Comparison of ENCODE assay signal across 24 mouse cellular contexts in genomic region chr17:67329435-67329834, GRCm38 (mm10). TPM values are rescaled to one million over a fixed set of nuclear protein-coding genes. Genes with fewer than 3 reads are reported as not detected.
DNase-seq lines count a peak whose midpoint lies in the region; ATAC-seq and TF ChIP-seq lines count a peak whose summit lies in the region.
"Had no signal": no experiment of that assay in that cellular context is flagged by ENCODE, and none has a peak within 500 bp of the region (broad histone marks: within the 10 kb centered on the region; RNA-seq: fewer than 3 reads in every experiment).

No protein-coding gene starts in this region.

- no peak overlapping the region for H3K27ac ChIP-seq in heart, adult 2 months
- H3K27ac ChIP-seq: embryonic facial prominence, embryonic 15.5 days; forebrain, embryonic 10.5 days; gastrocnemius, adult 2 months; heart, embryonic 15.5 days; hindbrain, embryonic 10.5 days; hindbrain, embryonic 14.5 days had no signal

- no peak for TF ChIP-seq POLR2A in heart, adult 2 months (IDR thresholded peaks at IDR 0.05; ENCODE audit: insufficient read depth, low read depth, low read length)
- TF ChIP-seq POLR2A in lung, adult 2 months (IDR thresholded peaks at IDR 0.05; ENCODE audit: borderline replicate concordance, extremely low read depth, low read depth, low read length), result no peak

- 31% methylated on average over 4 of the region's 4 CpGs for WGBS in heart, adult 2 months
- WGBS in lung, adult 2 months, result 31% methylated on average over 4 of the region's 4 CpGs

- no peak for TF ChIP-seq EP300 in heart, adult 2 months (IDR thresholded peaks at IDR 0.05; ENCODE audit: insufficient read depth, low read depth, low read length)

- ATAC-seq in megakaryocyte, adult 5-6 weeks (ENCODE audit: poor library complexity, severe bottlenecking), result peak; percentile 57
- ATAC-seq: forebrain, embryonic 14.5 days had no signal

- TF ChIP-seq CTCF in heart, adult 2 months (IDR thresholded peaks at IDR 0.05), result no peak
- no peak for TF ChIP-seq CTCF in lung, adult 2 months (IDR thresholded peaks at IDR 0.05; ENCODE audit: insufficient read depth, low read length)

- no peak overlapping the region for H3K4me3 ChIP-seq in heart, adult 2 months
- no peak overlapping the region for H3K4me3 ChIP-seq in lung, adult 2 months (replicated peaks; ENCODE audit: extremely low read depth, low read depth, low read length)
- H3K4me3 ChIP-seq: embryonic facial prominence, embryonic 15.5 days; erythroblast, embryonic 14.5 days; forebrain, embryonic 10.5 days; gastrocnemius, adult 2 months; heart, embryonic 15.5 days; hindbrain, embryonic 10.5 days had no signal

- peaks cover 23% of the 10 kb centered on the region for H3K4me1 ChIP-seq in heart, adult 2 months (ENCODE audit: control insufficient read depth, insufficient read depth, low read length)
- H3K4me1 ChIP-seq in lung, adult 2 months (ENCODE audit: control insufficient read depth, insufficient read depth, low read length), result peaks cover 3% of the 10 kb centered on the region; the same call in 1 of the 2 replicates
- H3K4me1 ChIP-seq: embryonic facial prominence, embryonic 15.5 days had no signal

- H3K79me2 ChIP-seq in heart, adult 2 months (replicated peaks; ENCODE audit: control insufficient read depth, insufficient read depth, low read length), result peaks cover 20% of the 10 kb centered on the region

- H3K36me3 ChIP-seq in heart, adult 2 months (ENCODE audit: control insufficient read depth, insufficient read depth, low read length), result peaks cover 2% of the 10 kb centered on the region
- H3K36me3 ChIP-seq: embryonic facial prominence, embryonic 15.5 days; forebrain, embryonic 10.5 days; heart, embryonic 15.5 days; hindbrain, embryonic 10.5 days had no signal

- no peak overlapping the region for H3K9ac ChIP-seq in heart, adult 2 months (ENCODE audit: low read depth, low read length)
- H3K9ac ChIP-seq: embryonic facial prominence, embryonic 15.5 days; heart, embryonic 15.5 days; hindbrain, embryonic 14.5 days had no signal

- no peaks in the 10 kb centered on the region for H3K27me3 ChIP-seq in heart, adult 2 months (ENCODE audit: control insufficient read depth, insufficient read depth, low read length)
- H3K27me3 ChIP-seq: embryonic facial prominence, embryonic 15.5 days; heart, embryonic 15.5 days had no signal

- intact Hi-C loops in heart, adult 2 months (cut with DNase I), result no loop called here

- peak; percentile 93 for DNase-seq in heart, adult 11 months
- no peak for DNase-seq in heart, adult 2 months
- DNase-seq in kidney, postnatal 14 days, result peak; percentile 28
- DNase-seq in kidney, postnatal 10 days, result no peak
- peak; percentile 26 for DNase-seq in lung, postnatal 25 days (ENCODE audit: low spot score)
- no peak for DNase-seq in lung, adult 2 months
- DNase-seq in thymus, postnatal 36 days, result no peak
- DNase-seq: adrenal gland, postnatal 10 days; cerebellum, adult 11-12 months; cerebellum, adult 9-10 months; cerebellum, postnatal 25 days; gastrocnemius, adult 2 months; gastrocnemius, postnatal 25 days; heart, adult 18-20 months; heart, postnatal 14 days had no signal

RNA-seq across cellular contexts. Expression of gene Ptprm, which starts 24.8 kb away (rescaled TPM):
- total RNA-seq in heart, adult 2 months (2021), result 10 to 100 TPM; 78.9 to 88.5 TPM
- 34.6 and 46.9 TPM in 2 replicates for polyA plus RNA-seq in heart, adult 2 months (2012; rRNA removed)
- 58.8 and 69.9 TPM in 2 replicates for polyA plus RNA-seq in lung, adult 2 months (2012; rRNA removed)
- 0.14 TPM in 1 of 2 replicates, not detected in the other for total RNA-seq in megakaryocyte, adult 5-6 weeks (2015)
- 0.04 and 0.22 TPM in 2 replicates for total RNA-seq in megakaryocyte, adult 5-6 weeks (2017)
- total RNA-seq: MEL had no signal
- polyA plus RNA-seq: erythroblast, embryonic 14.5 days had no signal

Comparison
In these comparisons a context has a peak if more than half of its experiments do, and no peak if none do; other contexts are left out.
1. DNase-seq: peak in heart, adult 11 months (single experiment), kidney, postnatal 14 days (single experiment) and lung, postnatal 25 days (single experiment); none in heart, adult 2 months (0 of 2), kidney, postnatal 10 days (single experiment), lung, adult 2 months (single experiment) and thymus, postnatal 36 days (0 of 2).
2. RNA of gene Ptprm, which starts 24.8 kb away (total RNA-seq): 78.9 to 88.5 TPM in heart, adult 2 months; 0.04 to 0.22 TPM in megakaryocyte, adult 5-6 weeks; every median in the first group is over 10 times any median in the second.